Mouse (Mus musculus) myocyte (in vitro differentiated cells): ENCODE measurements around the gene AW822073. TPM values are rescaled to one million over a fixed set of nuclear protein-coding genes. Genes with fewer than 3 reads are reported as not detected.

Source experiments
- H3K27me3 ChIP-seq: one replicate; pipeline ENCODE4 v1.6.1; 2011; ENCODE audit not compliant: control insufficient read depth, insufficient read depth, insufficient read length
- H3K36me3 ChIP-seq: one replicate; pipeline ENCODE4 v1.6.1; 2011; ENCODE audit not compliant: control insufficient read depth, insufficient read depth
- H3K4me2 ChIP-seq: one replicate; pipeline ENCODE4 v1.6.1; 2011; ENCODE audit warnings: low read depth, control low read depth
- H3K4me3 ChIP-seq: one replicate; pipeline ENCODE4 v1.5.1; 2011; ENCODE audit warnings: mild to moderate bottlenecking, control low read depth, moderate library complexity
- H3K79me2 ChIP-seq: one replicate; pipeline ENCODE4 v1.6.1; 2011; ENCODE audit not compliant: control insufficient read depth, insufficient read depth
- H3ac ChIP-seq: one replicate; pipeline ENCODE4 v1.6.1; 2011; ENCODE audit not compliant: control insufficient read depth, insufficient read length
- CEBPB ChIP-seq: IDR thresholded peaks from 2 replicates; pipeline ENCODE4 v1.6.1; 2011; ENCODE audit warnings: mild to moderate bottlenecking, moderate library complexity; ENCODE audit not compliant: poor library complexity, insufficient read depth, severe bottlenecking
- E2F4 ChIP-seq: IDR thresholded peaks from one replicate; pipeline ENCODE4 v1.6.1; 2011; ENCODE audit warnings: mild to moderate bottlenecking, control low read depth, moderate library complexity; ENCODE audit not compliant: insufficient read depth
- MAX ChIP-seq: IDR thresholded peaks from one replicate; pipeline ENCODE4 v1.6.1; 2011; ENCODE audit warnings: low read depth, mild to moderate bottlenecking, control low read depth
- MYOD1 ChIP-seq, 3 experiments: IDR thresholded peaks; one replicate each; pipeline ENCODE4 v1.6.1; 2011; ENCODE audit warnings: control low read depth in 2 of 3, low read depth in 2 of 3, mild to moderate bottlenecking in 2 of 3, moderate library complexity in 1 of 3; ENCODE audit not compliant: insufficient read length in 2 of 3, control insufficient read depth in 1 of 3
- MYOG ChIP-seq, 3 experiments: IDR thresholded peaks; one replicate each; pipeline ENCODE4 v1.6.1; 2011; ENCODE audit warnings: control low read depth in 2 of 3, low read depth in 2 of 3, mild to moderate bottlenecking in 2 of 3; ENCODE audit not compliant: insufficient read length in 2 of 3, control insufficient read depth in 1 of 3, insufficient read depth in 1 of 3
- POLR2A ChIP-seq: IDR thresholded peaks from one replicate; pipeline ENCODE4 v1.6.1; 2011; ENCODE audit warnings: low read depth, mild to moderate bottlenecking, control low read depth, moderate library complexity; ENCODE audit not compliant: insufficient read length
- POLR2AphosphoS2 ChIP-seq: IDR thresholded peaks from one replicate; pipeline ENCODE4 v1.6.1; 2011; ENCODE audit warnings: low read depth, control low read depth; ENCODE audit not compliant: insufficient read length
- REST ChIP-seq: IDR thresholded peaks from one replicate; pipeline ENCODE4 v1.6.1; 2011; ENCODE audit warnings: mild to moderate bottlenecking, control low read depth, moderate library complexity; ENCODE audit not compliant: insufficient read depth, insufficient read length
- SRF ChIP-seq: IDR thresholded peaks from one replicate; pipeline ENCODE4 v1.6.1; 2011; ENCODE audit warnings: low read depth; ENCODE audit not compliant: control insufficient read depth, insufficient read length
- TCF12 ChIP-seq: IDR thresholded peaks from one replicate; pipeline ENCODE4 v1.6.1; 2011; ENCODE audit warnings: mild to moderate bottlenecking, control low read depth; ENCODE audit not compliant: poor library complexity, insufficient read depth, severe bottlenecking
- TCF3 ChIP-seq: IDR thresholded peaks from one replicate; pipeline ENCODE4 v1.6.1; 2011; ENCODE audit warnings: low read depth, control low read depth; ENCODE audit not compliant: insufficient read length
- USF1 ChIP-seq: IDR thresholded peaks from one replicate; pipeline ENCODE4 v1.6.1; 2011; ENCODE audit warnings: low read depth, mild to moderate bottlenecking, control low read depth, moderate library complexity
- polyA plus RNA-seq: library from polyadenylated mRNA; unstranded; fragments of >200 nt; fragmentation: generic; extraction: Trizol; gene quantifications from one replicate; pipeline ENCODE4 v1.2.1, GENCODE M21; 2012; ENCODE audit warnings: missing spikeins

The AW822073 gene
- polyA plus RNA-seq, 1 experiment, result not detected

GRCm38 (mm10) chr10:58209710-58210467 is 14.8 kb downstream of the AW822073 start:
- Histone ChIP-seq H3K36me3 (no peaks in the 10 kb centered on the region), H3K4me2 (no peak overlapping the region), H3K27me3 (no peaks in the 10 kb centered on the region), H3K79me2 (no peaks in the 10 kb centered on the region), H3K4me3 (no peak overlapping the region), H3ac (no peak overlapping the region)
- TF ChIP-seq POLR2A (no peak), TCF12 (no peak), E2F4 (no peak), MYOD1 (IDR thresholded peaks at IDR 0.05; ENCODE audit: control insufficient read depth in 1 of 3, insufficient read length in 2 of 3, low read depth in 2 of 3) (no peak), MAX (no peak), REST (no peak), CEBPB (no peak), SRF (no peak), MYOG (IDR thresholded peaks at IDR 0.05; ENCODE audit: control insufficient read depth in 1 of 3, insufficient read depth in 1 of 3, insufficient read length in 2 of 3, low read depth in 2 of 3) (no peak)

GRCm38 (mm10) chr10:58206639-58207404 is 17.9 kb downstream of the AW822073 start:
- TF ChIP-seq MYOG (IDR thresholded peaks at IDR 0.05; ENCODE audit: control insufficient read depth in 1 of 3, insufficient read depth in 1 of 3, insufficient read length in 2 of 3, low read depth in 2 of 3) (no peak), USF1 (no peak), POLR2A (no peak), TCF3 (no peak), MYOD1 (IDR thresholded peaks at IDR 0.05; ENCODE audit: control insufficient read depth in 1 of 3, insufficient read length in 2 of 3, low read depth in 2 of 3) (no peak), POLR2AphosphoS2 (no peak), SRF (no peak), TCF12 (no peak), CEBPB (no peak), MAX (no peak), REST (no peak), E2F4 (no peak)
- H3K4me2 ChIP-seq, result no peak overlapping the region
- H3K79me2 ChIP-seq, result no peaks in the 10 kb centered on the region
- H3K36me3 ChIP-seq, result no peaks in the 10 kb centered on the region
- no peaks in the 10 kb centered on the region for H3K27me3 ChIP-seq
- H3K4me3 ChIP-seq, result no peak overlapping the region
- no peak overlapping the region for H3ac ChIP-seq

GRCm38 (mm10) chr10:58205986-58206385 is 18.7 kb downstream of the AW822073 start:
- H3K27me3 ChIP-seq, result no peaks in the 10 kb centered on the region
- no peaks in the 10 kb centered on the region for H3K79me2 ChIP-seq
- H3K4me2 ChIP-seq, result no peak overlapping the region
- H3ac ChIP-seq, result no peak overlapping the region
- no peaks in the 10 kb centered on the region for H3K36me3 ChIP-seq
- TF ChIP-seq SRF (no peak), CEBPB (no peak), TCF12 (no peak), E2F4 (no peak), MYOG (IDR thresholded peaks at IDR 0.05; ENCODE audit: control insufficient read depth in 1 of 3, insufficient read depth in 1 of 3, insufficient read length in 2 of 3, low read depth in 2 of 3) (no peak), TCF3 (no peak), MAX (no peak), POLR2AphosphoS2 (no peak), REST (no peak), POLR2A (no peak), MYOD1 (IDR thresholded peaks at IDR 0.05; ENCODE audit: control insufficient read depth in 1 of 3, insufficient read length in 2 of 3, low read depth in 2 of 3) (no peak), USF1 (no peak)
- H3K4me3 ChIP-seq, result no peak overlapping the region

Other genes starting within 250 kb of the AW822073 start
- not detected for gene Duxf3, start 7.7 kb upstream of the AW822073 start, polyA plus RNA-seq
- not detected for gene Gm4981, start 11.8 kb upstream of the AW822073 start, polyA plus RNA-seq
- 4.0 TPM for gene Gcc2, start 30.6 kb upstream of the AW822073 start, polyA plus RNA-seq
- 23.0 TPM for gene Lims1, start 98.5 kb upstream of the AW822073 start, polyA plus RNA-seq
- 7.8 TPM for gene Ranbp2, start 222.0 kb upstream of the AW822073 start, polyA plus RNA-seq